Mouse (Mus musculus): ENCODE results near the gene Aldh1b1. TPM values are rescaled to one million over a fixed set of nuclear protein-coding genes. Genes with fewer than 3 reads are reported as not detected.

The Aldh1b1 gene
- total RNA-seq (2015; ENCODE audit: low replicate concordance) (not detected in 2 replicates), total RNA-seq (2017; ENCODE audit: low replicate concordance) (1.7 and 3.5 TPM in 2 replicates)

- no peak; the same call in 1 of the 2 replicates for ATAC-seq (replicated peaks; ENCODE audit: low FRiP score, poor library complexity, severe bottlenecking)
These were observed at the start of gene Aldh1b1 for GRCm38 (mm10) chr4:45798964-45799363. TSS of gene Aldh1b1 (plus strand) at chr4:45799022.

GRCm38 (mm10) chr4:45749449-45749848 is 49.4 kb upstream of the Aldh1b1 start:
- ATAC-seq (replicated peaks; ENCODE audit: low FRiP score, poor library complexity, severe bottlenecking), result no peak

GRCm38 (mm10) chr4:45750477-45750876 is 48.3 kb upstream of the Aldh1b1 start:
- ATAC-seq (replicated peaks; ENCODE audit: low FRiP score, poor library complexity, severe bottlenecking), result no peak

- no peak for ATAC-seq (replicated peaks; ENCODE audit: low FRiP score, poor library complexity, severe bottlenecking)
These were observed 45.5 kb upstream of the Aldh1b1 start for GRCm38 (mm10) chr4:45753211-45753809.

GRCm38 (mm10) chr4:45754171-45754570 is 44.7 kb upstream of the Aldh1b1 start:
- ATAC-seq (replicated peaks; ENCODE audit: low FRiP score, poor library complexity, severe bottlenecking), result no peak

GRCm38 (mm10) chr4:45755097-45755496 is 43.7 kb upstream of the Aldh1b1 start:
- no peak for ATAC-seq (replicated peaks; ENCODE audit: low FRiP score, poor library complexity, severe bottlenecking)

- ATAC-seq (replicated peaks; ENCODE audit: low FRiP score, poor library complexity, severe bottlenecking), result no peak
These were observed 42.9 kb upstream of the Aldh1b1 start for GRCm38 (mm10) chr4:45755881-45756280.

GRCm38 (mm10) chr4:45757941-45758340 is 40.9 kb upstream of the Aldh1b1 start:
- ATAC-seq (replicated peaks; ENCODE audit: low FRiP score, poor library complexity, severe bottlenecking), result no peak

- no peak for ATAC-seq (replicated peaks; ENCODE audit: low FRiP score, poor library complexity, severe bottlenecking)
These were observed 39.4 kb upstream of the Aldh1b1 start for GRCm38 (mm10) chr4:45759411-45759810.

- ATAC-seq (replicated peaks; ENCODE audit: low FRiP score, poor library complexity, severe bottlenecking), result no peak
These were observed 36.2 kb upstream of the Aldh1b1 start for GRCm38 (mm10) chr4:45762600-45762999.

GRCm38 (mm10) chr4:45763288-45764140 is 35.3 kb upstream of the Aldh1b1 start:
- peak; percentile 29; the same call in 1 of the 2 replicates for ATAC-seq (replicated peaks; ENCODE audit: low FRiP score, poor library complexity, severe bottlenecking)

GRCm38 (mm10) chr4:45764141-45764494 is 34.7 kb upstream of the Aldh1b1 start:
- 0 out of 2 replicates have a peak, but pooled peaks have one; percentile 38 for ATAC-seq (replicated peaks; ENCODE audit: low FRiP score, poor library complexity, severe bottlenecking)

GRCm38 (mm10) chr4:45765121-45765564 is 33.7 kb upstream of the Aldh1b1 start:
- no peak for ATAC-seq (replicated peaks; ENCODE audit: low FRiP score, poor library complexity, severe bottlenecking)

GRCm38 (mm10) chr4:45765565-45766201 is 33.1 kb upstream of the Aldh1b1 start:
- no peak for ATAC-seq (replicated peaks; ENCODE audit: low FRiP score, poor library complexity, severe bottlenecking)

- no peak for ATAC-seq (replicated peaks; ENCODE audit: low FRiP score, poor library complexity, severe bottlenecking)
These were observed 32.0 kb upstream of the Aldh1b1 start for GRCm38 (mm10) chr4:45766774-45767173.

GRCm38 (mm10) chr4:45767891-45768558 is 30.8 kb upstream of the Aldh1b1 start:
- no peak for ATAC-seq (replicated peaks; ENCODE audit: low FRiP score, poor library complexity, severe bottlenecking)

GRCm38 (mm10) chr4:45769141-45769540 is 29.7 kb upstream of the Aldh1b1 start:
- ATAC-seq (replicated peaks; ENCODE audit: low FRiP score, poor library complexity, severe bottlenecking), result no peak

- no peak for ATAC-seq (replicated peaks; ENCODE audit: low FRiP score, poor library complexity, severe bottlenecking)
These were observed 28.8 kb upstream of the Aldh1b1 start for GRCm38 (mm10) chr4:45769791-45770637.

GRCm38 (mm10) chr4:45770638-45771033 is 28.2 kb upstream of the Aldh1b1 start:
- ATAC-seq (replicated peaks; ENCODE audit: low FRiP score, poor library complexity, severe bottlenecking), result no peak
